Mouse (Mus musculus) kidney, postnatal 10 days (tissue): Measurements from ENCODE around the gene CN725425.
A peak's percentile ranks its signal among the peaks of the same experiment; 100 is the strongest.

ENCODE experiments used
- DNase-seq: peaks from one replicate; pipeline ENCODE4 v3.0.0; 2021; ENCODE audit warnings: mixed read lengths

Gene CN725425

GRCm38 (mm10) chr15:91237294-91237693 lies 38.0 kb downstream of the CN725425 start:
- DNase-seq = no peak

GRCm38 (mm10) chr15:91240683-91241335 lies 41.5 kb downstream of the CN725425 start:
- DNase-seq = no peak

- DNase-seq = peak; percentile 36
Measured at GRCm38 (mm10) chr15:91250815-91251214, 51.5 kb downstream of the CN725425 start.

- DNase-seq = no peak
Measured at GRCm38 (mm10) chr15:91251544-91252408, 52.5 kb downstream of the CN725425 start.

GRCm38 (mm10) chr15:91252956-91253355 lies 53.7 kb downstream of the CN725425 start:
- no peak for DNase-seq

GRCm38 (mm10) chr15:91255308-91255707 lies 56.0 kb downstream of the CN725425 start:
- DNase-seq = no peak

- DNase-seq = peak; percentile 49
Measured at GRCm38 (mm10) chr15:91257140-91257539, 57.8 kb downstream of the CN725425 start.

- peak; percentile 15 for DNase-seq
Measured at GRCm38 (mm10) chr15:91260578-91260977, 61.3 kb downstream of the CN725425 start.

GRCm38 (mm10) chr15:91263926-91264325 lies 64.6 kb downstream of the CN725425 start:
- DNase-seq = no peak

GRCm38 (mm10) chr15:91268532-91268931 lies 69.2 kb downstream of the CN725425 start:
- DNase-seq = peak; percentile 49

- peak; percentile 36 for DNase-seq
Measured at GRCm38 (mm10) chr15:91275961-91276360, 76.7 kb downstream of the CN725425 start.

- DNase-seq = no peak
Measured at GRCm38 (mm10) chr15:91279571-91279970, 80.3 kb downstream of the CN725425 start.

- DNase-seq = no peak
Measured at GRCm38 (mm10) chr15:91281521-91281920, 82.2 kb downstream of the CN725425 start.

GRCm38 (mm10) chr15:91282822-91283221 lies 83.5 kb downstream of the CN725425 start:
- DNase-seq = no peak

- DNase-seq = no peak
Measured at GRCm38 (mm10) chr15:91283418-91283817, 84.1 kb downstream of the CN725425 start.

GRCm38 (mm10) chr15:91299319-91299835 lies 100.1 kb downstream of the CN725425 start:
- no peak for DNase-seq

GRCm38 (mm10) chr15:91301366-91301765 lies 102.1 kb downstream of the CN725425 start:
- peak; percentile 95 for DNase-seq

GRCm38 (mm10) chr15:91304296-91304852 lies 105.1 kb downstream of the CN725425 start:
- DNase-seq = peak; percentile 67
